8 mouse cellular contexts compared by ENCODE assay signal in genomic region chr5:120693931-120694694, GRCm38 (mm10). TPM values are rescaled to one million over a fixed set of nuclear protein-coding genes. Genes with fewer than 3 reads are reported as not detected.
A peak's percentile ranks its signal among the peaks of the same experiment; 100 is the strongest.
DNase-seq lines count a peak whose midpoint lies in the region; ATAC-seq and TF ChIP-seq lines count a peak whose summit lies in the region.

No protein-coding gene starts in this region.

- peak overlapping the region; percentile 51 for H3K4me2 ChIP-seq in kidney, embryonic 16.5 days (replicated peaks; ENCODE audit: low read depth, low read length)
- H3K4me2 ChIP-seq in limb, embryonic 12.5 days, result peak overlapping the region; percentile 51

- no peak overlapping the region for H3K27ac ChIP-seq in kidney, embryonic 16.5 days (ENCODE audit: low read length)
- no peak overlapping the region for H3K27ac ChIP-seq in embryonic facial prominence, embryonic 10.5 days (replicated peaks)
- no peak overlapping the region for H3K27ac ChIP-seq in limb, embryonic 12.5 days

- no peaks in the 10 kb centered on the region for H3K9me3 ChIP-seq in kidney, embryonic 16.5 days (ENCODE audit: low read length)
- H3K9me3 ChIP-seq in E14TG2a.4 (ENCODE audit: low read length), result no peaks in the 10 kb centered on the region
- H3K9me3 ChIP-seq in embryonic facial prominence, embryonic 10.5 days, result no peaks in the 10 kb centered on the region
- H3K9me3 ChIP-seq in limb, embryonic 12.5 days, result no peaks in the 10 kb centered on the region

- TF ChIP-seq CTCF in E14TG2a.4 (conservative IDR thresholded peaks at IDR 0.05; ENCODE audit: low read length), result no peak

- H3K27me3 ChIP-seq in kidney, embryonic 16.5 days (ENCODE audit: insufficient read depth, low read length), result peaks cover 47% of the 10 kb centered on the region
- H3K27me3 ChIP-seq in E14TG2a.4 (ENCODE audit: insufficient read depth, low read length), result peaks cover 42% of the 10 kb centered on the region
- H3K27me3 ChIP-seq in embryonic facial prominence, embryonic 10.5 days (replicated peaks; ENCODE audit: low read depth, poor library complexity, severe bottlenecking), result peaks cover 94% of the 10 kb centered on the region
- H3K27me3 ChIP-seq in limb, embryonic 12.5 days, result peaks cover 93% of the 10 kb centered on the region

- peaks cover 20% of the 10 kb centered on the region for H3K4me1 ChIP-seq in kidney, embryonic 16.5 days (ENCODE audit: insufficient read depth, low read length)
- peaks cover 89% of the 10 kb centered on the region for H3K4me1 ChIP-seq in E14TG2a.4 (replicated peaks; ENCODE audit: low read depth, low read length)
- peaks cover 26% of the 10 kb centered on the region for H3K4me1 ChIP-seq in embryonic facial prominence, embryonic 10.5 days
- H3K4me1 ChIP-seq in limb, embryonic 12.5 days (replicated peaks), result peaks cover 38% of the 10 kb centered on the region

- DNase-seq in kidney, postnatal 10 days, result no peak
- DNase-seq in embryonic facial prominence, embryonic 10.5 days (ENCODE audit: low spot score), result no peak
- no peak for DNase-seq in adrenal gland, postnatal 25 days
- DNase-seq in left cerebral cortex, adult 9 months (ENCODE audit: low spot score in 2 of 2), result no peak
- DNase-seq in adrenal gland, adult 2 months, result no peak

- WGBS in kidney, embryonic 16.5 days, result 21% methylated on average over 36 of the region's 38 CpGs
- WGBS in embryonic facial prominence, embryonic 10.5 days, result 11% methylated on average over 38 of the region's 38 CpGs
- WGBS in limb, embryonic 12.5 days, result 11% methylated on average over 38 of the region's 38 CpGs

- no peak for ATAC-seq in kidney, embryonic 16.5 days (ENCODE audit: low FRiP score, low TSS enrichment)
- no peak for ATAC-seq in limb, embryonic 12.5 days (ENCODE audit: insufficient number of reproducible peaks, insufficient read depth, low FRiP score, low TSS enrichment, low read depth)

- no peaks in the 10 kb centered on the region for H3K36me3 ChIP-seq in kidney, embryonic 16.5 days (ENCODE audit: insufficient read depth, low read length)
- peaks cover 4% of the 10 kb centered on the region; the same call in 1 of the 2 replicates for H3K36me3 ChIP-seq in E14TG2a.4 (ENCODE audit: insufficient read depth, low read length)
- H3K36me3 ChIP-seq in embryonic facial prominence, embryonic 10.5 days (replicated peaks), result no peaks in the 10 kb centered on the region
- no peaks in the 10 kb centered on the region; the same call in 1 of the 2 replicates for H3K36me3 ChIP-seq in limb, embryonic 12.5 days

- peak overlapping the region; percentile 35 for H3K4me3 ChIP-seq in kidney, embryonic 16.5 days (ENCODE audit: low read length)
- H3K4me3 ChIP-seq in E14TG2a.4 (replicated peaks; ENCODE audit: low read length), result peak overlapping the region; percentile 79
- peak overlapping the region; percentile 51 for H3K4me3 ChIP-seq in embryonic facial prominence, embryonic 10.5 days
- H3K4me3 ChIP-seq in limb, embryonic 12.5 days (replicated peaks), result peak overlapping the region; percentile 35

- H3K9ac ChIP-seq in kidney, embryonic 16.5 days (replicated peaks; ENCODE audit: low read length), result no peak overlapping the region
- H3K9ac ChIP-seq in limb, embryonic 12.5 days (replicated peaks), result no peak overlapping the region

RNA-seq across cellular contexts. Expression of gene Dtx1, which starts 17.6 kb away (rescaled TPM):
- polyA plus RNA-seq in kidney, embryonic 16.5 days (2015; fragmentation: Nextera tagmentation; extraction: Ambion mirVana), result 5.4 and 7.9 TPM in 2 replicates
- 1.8 and 2.2 TPM in 2 replicates for polyA plus RNA-seq in embryonic facial prominence, embryonic 10.5 days (2016; fragmentation: Nextera tagmentation; extraction: Ambion mirVana)
- polyA plus RNA-seq in limb, embryonic 12.5 days (2016; fragmentation: Nextera tagmentation; extraction: Ambion mirVana), result 6.8 and 7.5 TPM in 2 replicates
- 11.0 and 11.8 TPM in 2 replicates for total RNA-seq in adrenal gland, postnatal 25 days (2021)
- 10 to 100 TPM; 12.8 to 13.4 TPM for total RNA-seq in adrenal gland, adult 2 months (2021)
- polyA plus RNA-seq in adrenal gland, adult 2 months (2012; rRNA removed), result 28.5 and 28.6 TPM in 2 replicates

RNA-seq across cellular contexts. Expression of gene Rasal1, which starts 45.5 kb away (rescaled TPM):
- polyA plus RNA-seq in kidney, embryonic 16.5 days (2015; fragmentation: Nextera tagmentation; extraction: Ambion mirVana), result 0.66 and 0.70 TPM in 2 replicates
- polyA plus RNA-seq in embryonic facial prominence, embryonic 10.5 days (2016; fragmentation: Nextera tagmentation; extraction: Ambion mirVana), result 0.07 and 0.14 TPM in 2 replicates
- polyA plus RNA-seq in limb, embryonic 12.5 days (2016; fragmentation: Nextera tagmentation; extraction: Ambion mirVana), result 0.24 and 0.86 TPM in 2 replicates
- 19.6 and 20.0 TPM in 2 replicates for total RNA-seq in adrenal gland, postnatal 25 days (2021)
- 10 to 100 TPM in 1 of 2 experiments, 1 to 10 TPM in 1; 4.6 to 16.1 TPM for total RNA-seq in adrenal gland, adult 2 months (2021)
- 19.0 and 19.2 TPM in 2 replicates for polyA plus RNA-seq in adrenal gland, adult 2 months (2012; rRNA removed)

RNA-seq across cellular contexts. Expression of gene Oas2, which starts 55.5 kb away (rescaled TPM):
- 0.44 and 0.51 TPM in 2 replicates for polyA plus RNA-seq in kidney, embryonic 16.5 days (2015; fragmentation: Nextera tagmentation; extraction: Ambion mirVana)
- 0.06 and 0.10 TPM in 2 replicates for polyA plus RNA-seq in embryonic facial prominence, embryonic 10.5 days (2016; fragmentation: Nextera tagmentation; extraction: Ambion mirVana)
- 0.15 and 0.19 TPM in 2 replicates for polyA plus RNA-seq in limb, embryonic 12.5 days (2016; fragmentation: Nextera tagmentation; extraction: Ambion mirVana)
- 0.67 and 0.95 TPM in 2 replicates for total RNA-seq in adrenal gland, postnatal 25 days (2021)
- total RNA-seq in adrenal gland, adult 2 months (2021), result under 1 TPM; 0.55 to 0.92 TPM
- polyA plus RNA-seq in adrenal gland, adult 2 months (2012; rRNA removed), result 3.5 and 3.7 TPM in 2 replicates

Comparison
In these comparisons a context has a peak if more than half of its experiments do, and no peak if none do; other contexts are left out.
1. RNA of gene Rasal1, which starts 45.5 kb away (polyA plus RNA-seq): 19.0 to 19.2 TPM in adrenal gland, adult 2 months; 0.66 to 0.70 TPM in kidney, embryonic 16.5 days, 0.24 to 0.86 TPM in limb, embryonic 12.5 days and 0.07 to 0.14 TPM in embryonic facial prominence, embryonic 10.5 days; every median in the first group is over 10 times any median in the second.
2. Peak in every context shown above with its lines, with median percentiles within 50 percentile points of each other: H3K4me3 ChIP-seq.